Mouse (Mus musculus) cerebellum, postnatal 4 days (tissue): Measurements from ENCODE around the gene Brwd1.
"Not testable (repeated sequence)": the region's sequence is repeated elsewhere in the genome, so short reads cannot be mapped to it uniquely, and the experiment has no call there.

Source experiments
- DNase-seq, 2 experiments: peaks; one replicate each; pipeline ENCODE4 v3.0.0; 2022; ENCODE audit warnings: low spot score in 2 of 2, mixed read lengths in 1 of 2

The Brwd1 gene

DNA sequence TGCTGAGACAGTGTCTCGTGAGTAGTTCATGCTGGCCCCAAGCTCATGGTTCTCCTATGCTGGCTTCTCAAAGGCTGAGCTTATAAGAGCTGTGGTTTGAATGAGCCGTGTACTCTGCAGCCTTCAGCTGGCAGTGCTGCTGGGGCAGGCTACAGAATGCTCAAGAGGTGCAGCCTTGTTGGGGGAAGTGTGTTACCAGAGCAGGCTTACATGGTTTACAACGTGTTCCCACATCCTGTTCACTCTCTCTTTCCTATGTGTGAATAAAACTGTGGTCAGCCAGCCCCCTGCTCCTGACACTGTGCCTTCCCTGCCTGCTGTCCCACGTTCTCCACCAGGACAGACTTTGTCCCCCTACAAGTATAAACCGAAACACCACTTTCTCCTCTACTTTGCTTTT lies 97.4 kb downstream of the Brwd1 start:
- no peak for DNase-seq

DNA sequence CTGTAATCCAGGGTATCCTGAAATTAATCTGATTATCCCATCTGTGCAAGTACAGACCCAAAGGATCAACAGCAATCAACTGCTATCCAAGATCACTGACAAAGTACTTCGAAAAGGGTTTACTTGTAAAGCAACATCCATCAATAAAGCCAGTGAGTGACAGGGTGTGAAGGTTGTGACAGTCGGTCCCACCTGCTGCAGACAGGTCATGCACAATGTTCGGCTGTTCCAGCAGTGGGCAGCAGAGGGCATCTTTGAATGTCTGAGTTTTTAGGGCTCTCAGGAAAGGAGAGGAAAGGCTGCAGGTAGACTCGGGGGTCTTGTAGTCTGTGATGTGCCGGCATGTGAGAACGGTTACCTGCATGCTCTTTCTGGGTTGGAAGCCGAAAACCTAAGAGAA lies 98.7 kb downstream of the Brwd1 start:
- no peak for DNase-seq

DNA sequence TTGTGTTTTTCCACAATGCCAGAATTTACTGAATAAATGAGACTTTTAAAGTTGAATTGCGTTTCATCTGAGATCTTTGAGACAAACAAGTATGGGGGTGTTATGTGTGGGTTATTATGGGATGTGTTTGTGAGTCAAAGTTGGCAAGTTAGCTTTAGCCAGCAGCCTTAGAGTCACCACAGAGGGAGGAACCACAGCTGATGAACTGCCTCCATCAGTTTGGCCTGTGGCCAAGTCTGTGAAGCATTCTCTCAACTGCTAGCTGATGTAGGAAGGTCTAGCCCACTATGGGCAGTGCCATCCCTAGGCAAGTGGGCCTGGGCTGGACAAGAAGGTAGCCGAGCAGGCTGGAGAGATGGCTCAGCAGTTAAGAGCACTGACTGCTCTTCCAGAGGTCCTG lies 111.5 kb downstream of the Brwd1 start:
- no peak for DNase-seq

DNA sequence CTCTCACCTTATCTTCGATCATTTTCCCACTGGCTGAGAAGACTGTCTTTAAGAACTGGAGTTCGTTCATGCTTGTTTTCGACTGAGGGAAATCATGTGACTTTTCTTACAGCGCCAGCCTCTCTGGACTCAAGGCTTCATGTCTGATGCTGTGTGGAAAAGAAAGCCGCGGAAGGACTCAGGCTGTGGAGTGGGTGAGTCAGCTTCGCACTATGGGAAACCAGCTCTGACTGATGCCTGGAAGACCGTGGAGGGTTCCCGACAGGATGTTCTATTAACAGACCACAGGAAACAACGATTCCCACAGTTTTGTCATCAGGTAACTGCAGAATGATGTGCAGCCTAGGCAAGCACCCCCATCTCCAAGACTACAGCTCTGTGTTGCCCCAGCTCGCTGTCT lies 114.9 kb downstream of the Brwd1 start:
- no peak for DNase-seq

DNA sequence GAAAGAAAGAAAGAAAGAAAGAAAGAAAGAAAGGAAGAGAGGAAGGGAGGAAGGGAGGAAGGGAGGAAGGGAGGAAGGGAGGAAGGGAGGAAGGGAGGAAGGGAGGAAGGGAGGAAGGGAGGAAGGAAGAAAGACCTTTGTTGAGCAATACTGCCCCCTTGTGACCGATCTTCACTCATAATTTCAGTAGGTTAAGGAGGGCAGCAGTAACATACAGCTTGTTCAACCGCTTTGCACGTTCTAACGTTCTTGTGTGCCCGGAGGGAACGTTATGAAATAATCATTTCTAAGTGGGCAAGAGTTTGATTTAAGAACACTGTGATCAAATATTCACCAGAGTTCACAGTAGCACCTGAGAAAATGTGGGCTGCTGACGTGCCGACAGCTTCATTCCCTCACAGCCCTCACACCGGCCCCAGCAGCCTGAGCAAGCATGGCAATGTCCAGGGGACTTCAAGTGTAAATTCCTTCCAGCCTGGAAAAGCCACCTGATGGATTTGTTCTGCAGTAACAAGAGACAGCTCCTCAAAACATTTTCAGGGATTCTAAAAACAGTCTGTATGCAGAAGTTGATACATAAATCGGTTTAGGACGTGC lies 117.8 kb downstream of the Brwd1 start:
- DNase-seq, result peak in 1 of 2 experiments; percentile 45

DNA sequence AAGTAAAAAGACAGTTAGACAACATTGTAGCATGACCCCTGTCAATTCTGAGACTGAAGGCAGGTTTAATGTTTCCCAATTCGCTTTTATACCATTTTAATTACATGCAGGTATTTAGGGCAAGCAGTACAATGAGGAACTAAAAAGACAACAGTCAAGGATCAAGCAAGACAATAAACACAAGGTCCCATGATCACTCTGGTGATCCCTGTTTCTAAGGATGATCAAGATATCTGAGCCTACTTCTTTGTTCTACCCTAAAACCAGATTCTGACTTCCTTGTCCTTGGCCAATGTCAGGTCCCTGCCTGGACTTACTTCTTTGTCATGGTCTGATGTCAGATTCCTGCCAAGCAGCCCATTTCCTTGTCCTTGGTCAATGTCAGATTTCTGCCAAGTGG lies 120.8 kb downstream of the Brwd1 start:
- not testable (repeated sequence) for DNase-seq

DNA sequence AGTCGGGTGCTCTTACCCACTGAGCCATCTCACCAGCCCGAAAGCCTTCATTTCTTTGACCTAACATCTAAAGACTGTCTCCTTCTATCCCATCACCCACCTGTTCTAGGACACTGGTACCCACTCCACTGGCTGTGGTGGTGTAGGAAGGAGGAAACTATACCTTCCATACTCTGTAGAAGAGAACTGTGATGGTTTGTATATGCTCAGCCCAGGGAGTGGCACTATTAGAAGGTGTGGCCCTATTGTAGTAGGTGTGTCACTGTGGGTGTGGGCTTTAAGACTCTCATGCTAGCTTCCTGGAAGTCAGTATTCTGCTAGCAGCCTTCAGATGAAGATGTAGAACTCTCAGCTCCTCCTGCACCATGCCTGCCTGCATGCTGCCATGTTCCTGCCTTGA lies 121.6 kb downstream of the Brwd1 start:
- not testable (repeated sequence) for DNase-seq

DNA sequence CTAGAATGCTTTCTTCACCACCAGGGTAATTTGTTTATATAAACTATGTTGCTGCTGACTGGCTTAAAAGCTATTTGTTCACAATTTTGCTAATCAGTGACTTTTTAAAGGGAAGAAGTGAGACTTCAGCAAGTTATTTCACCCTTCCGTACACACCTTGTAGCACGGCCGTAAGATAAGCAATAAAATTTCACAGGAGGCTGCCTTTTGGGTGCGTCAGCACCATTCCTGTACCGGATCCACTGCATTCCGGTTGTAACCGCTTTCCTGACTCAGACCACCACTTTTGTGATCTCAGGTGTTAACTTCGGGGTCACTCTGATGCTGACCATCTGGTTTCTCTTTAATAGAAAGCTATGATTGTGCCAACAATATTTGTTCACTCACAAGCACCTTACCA lies 124.2 kb downstream of the Brwd1 start:
- DNase-seq, result no peak

DNA sequence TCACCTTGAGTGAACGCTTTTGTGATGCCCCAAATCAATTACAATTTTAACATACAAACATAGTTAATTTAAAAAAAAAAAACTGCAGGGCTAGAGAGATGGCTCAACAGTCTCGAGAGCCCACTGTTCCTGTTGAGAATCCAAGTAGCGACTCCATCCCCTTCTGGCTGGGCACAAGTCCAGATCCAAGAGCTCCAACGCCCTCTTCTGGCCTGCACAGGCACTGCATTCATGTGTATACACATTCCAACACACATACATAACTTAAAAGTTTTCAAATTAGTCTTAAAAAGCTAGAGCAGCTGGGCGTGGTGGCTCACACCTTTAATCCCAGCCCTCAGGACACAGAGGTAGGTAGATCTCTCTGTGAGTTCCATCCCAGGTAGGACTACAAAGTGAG lies 125.7 kb downstream of the Brwd1 start:
- peak in 1 of 2 experiments; percentile 37 for DNase-seq

DNA sequence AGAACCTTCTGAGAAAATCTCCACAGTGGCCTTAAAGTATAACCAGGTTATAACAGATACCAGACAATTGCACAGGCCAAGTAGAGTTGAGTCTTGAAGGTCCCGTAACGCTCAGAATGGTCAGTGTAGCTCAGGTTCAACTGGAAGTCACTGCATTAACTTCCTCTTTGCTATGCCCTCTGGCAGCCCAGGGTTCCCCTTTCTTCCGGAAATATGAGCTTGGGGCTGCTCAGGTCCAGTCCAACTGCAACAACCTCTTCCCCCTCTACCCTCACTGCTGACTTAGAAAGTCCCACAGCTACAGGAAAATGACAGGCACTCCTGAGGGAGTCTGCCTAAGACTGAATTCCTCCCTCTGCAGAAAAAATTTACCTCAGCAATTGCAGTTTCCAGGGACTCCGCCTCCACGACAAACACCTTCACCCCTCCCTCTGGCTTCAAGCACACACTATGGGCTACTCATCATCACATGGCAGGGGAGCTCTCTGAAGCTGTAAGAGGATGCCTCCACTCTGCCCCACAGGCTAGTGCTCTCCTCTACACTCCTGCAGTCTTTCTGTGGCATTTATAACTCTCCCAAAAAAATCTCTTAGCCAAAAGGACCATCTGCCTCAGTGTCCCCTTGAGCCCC lies 126.5 kb downstream of the Brwd1 start:
- no peak for DNase-seq

DNA sequence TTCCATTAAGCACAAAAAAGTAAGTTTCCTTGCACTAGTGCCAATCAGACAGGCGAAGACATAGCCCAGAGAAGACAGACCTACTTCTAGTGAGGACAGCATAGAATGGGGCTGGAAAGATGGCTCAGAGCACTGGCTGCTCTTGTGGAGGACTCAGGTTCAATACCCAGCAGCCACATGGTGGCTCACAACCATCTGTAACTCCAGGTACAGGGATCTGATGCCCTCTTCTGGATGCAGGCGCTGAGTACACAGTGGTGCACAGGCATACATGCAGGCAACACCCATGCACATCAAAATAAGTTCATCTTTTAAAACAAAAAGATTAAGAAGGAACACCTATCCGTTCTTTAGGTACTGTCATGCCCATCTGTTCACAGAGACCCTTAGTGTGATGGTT lies 128.0 kb downstream of the Brwd1 start:
- DNase-seq, result no peak

DNA sequence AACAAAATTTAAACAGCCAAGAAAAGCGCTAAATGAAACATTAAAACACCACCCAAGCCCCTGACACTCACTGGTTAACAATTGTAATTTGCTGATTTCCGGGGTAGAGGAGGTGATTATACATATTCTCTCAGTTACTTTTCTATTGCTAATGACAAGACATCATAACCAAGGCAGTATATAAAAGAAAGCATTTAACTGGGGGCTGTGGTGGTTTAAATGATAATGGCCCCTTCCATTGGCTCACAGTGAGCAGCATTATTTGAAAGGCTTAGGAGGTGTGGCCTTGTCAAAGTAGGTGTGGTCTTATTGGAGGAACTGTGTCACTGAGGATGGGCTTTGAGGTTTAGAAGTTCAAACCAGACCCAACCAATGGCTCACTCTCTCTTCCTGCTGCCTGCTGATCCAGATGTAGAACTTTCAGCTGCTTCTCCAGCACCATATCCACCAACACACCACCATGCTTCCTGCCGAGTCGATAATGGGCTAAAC lies 129.1 kb downstream of the Brwd1 start:
- no peak for DNase-seq

DNA sequence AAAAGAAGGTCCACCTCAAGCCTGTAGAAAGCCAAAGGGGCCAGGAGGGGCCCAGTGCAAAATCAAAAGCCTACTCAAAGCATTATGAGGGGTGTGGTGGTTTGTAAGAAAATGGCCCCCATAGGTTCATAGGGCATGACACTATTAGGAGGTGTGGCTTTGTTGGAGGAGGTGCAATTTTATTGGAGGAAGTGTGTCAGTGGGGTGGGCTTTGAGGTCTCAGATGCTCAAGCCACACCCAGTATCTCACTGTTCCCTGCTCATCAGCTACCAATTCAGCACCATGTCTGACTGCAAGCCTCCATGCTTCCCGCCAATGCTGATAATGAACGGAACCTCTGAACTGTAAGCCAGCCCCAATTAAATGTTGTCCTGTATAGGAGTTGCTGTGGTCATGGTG lies 130.9 kb downstream of the Brwd1 start:
- DNase-seq, result no peak

DNA sequence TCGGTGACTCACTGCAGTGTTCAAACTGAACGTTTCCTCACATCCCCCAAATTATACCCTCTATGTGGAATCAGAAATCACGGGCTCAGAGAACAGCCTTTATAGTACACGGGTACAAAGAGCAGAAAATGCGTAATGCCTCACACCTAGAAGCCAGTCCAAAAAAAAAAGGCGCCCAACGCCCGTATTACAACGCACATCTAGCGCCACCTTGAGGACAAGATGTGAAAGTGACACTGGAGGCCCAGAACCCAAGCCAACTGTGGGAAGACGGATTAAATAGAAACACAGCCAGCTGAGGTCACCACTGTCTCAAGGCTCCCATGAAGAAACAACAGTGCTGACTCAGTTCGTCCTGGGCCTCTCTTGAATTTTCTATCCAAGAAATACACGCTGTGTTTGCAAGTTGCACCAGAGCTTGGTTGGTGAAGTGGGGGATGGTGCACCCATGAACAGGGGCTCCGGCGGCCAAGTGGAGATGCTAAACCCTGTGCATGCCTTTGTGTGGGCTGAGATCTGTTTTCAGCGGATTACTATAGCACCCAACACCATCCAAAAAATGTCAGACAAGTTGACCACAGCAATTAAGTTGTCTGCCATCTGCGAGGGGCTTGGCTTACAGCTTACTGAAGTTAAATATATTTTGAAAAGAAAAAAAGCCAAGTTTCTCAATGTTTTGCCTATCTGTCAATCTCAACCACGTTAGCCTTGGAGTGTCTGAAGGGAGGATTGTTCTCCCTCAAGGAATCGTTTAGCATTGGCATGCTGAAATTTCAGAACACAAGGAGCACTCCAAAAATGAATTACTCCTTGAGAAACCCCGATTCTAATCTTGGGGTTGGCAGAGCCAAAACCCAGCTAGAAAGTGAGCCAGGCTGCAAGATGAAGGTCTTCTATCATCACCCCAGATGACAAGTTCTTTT lies 136.7 kb downstream of the Brwd1 start:
- peak; percentile 45 to 69 for DNase-seq

DNA sequence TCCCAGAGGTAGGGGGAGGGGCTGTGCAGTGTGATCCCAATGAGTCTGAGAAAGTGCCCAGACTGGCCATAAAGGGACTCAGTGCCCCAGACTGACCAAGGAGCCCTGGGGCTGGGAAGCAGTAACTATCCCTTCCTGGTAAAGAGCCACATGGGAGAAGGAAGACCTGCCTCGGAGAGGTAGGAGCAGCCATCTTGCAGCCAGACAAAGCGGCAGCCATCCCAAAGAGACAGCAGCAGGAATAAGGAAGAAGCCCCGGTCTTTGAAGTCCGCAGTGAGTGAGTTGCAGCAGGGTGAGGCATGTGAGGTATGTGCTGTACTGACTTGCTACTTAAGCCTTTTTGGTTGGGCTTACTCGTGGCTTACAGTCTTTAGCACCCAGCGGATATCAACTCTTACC lies 139.1 kb downstream of the Brwd1 start:
- DNase-seq, result no peak
